Mouse (Mus musculus): ENCODE results near the gene Klhl29. TPM values are rescaled to one million over a fixed set of nuclear protein-coding genes. Genes with fewer than 3 reads are reported as not detected.

The Klhl29 gene
- total RNA-seq, 2 experiments from 2014 or later = 1.9 to 3.4 TPM

GRCm38 (mm10) chr12:5044141-5044540, 331.3 kb downstream of the Klhl29 start:
- no peak for DNase-seq (ENCODE audit: low spot score)

GRCm38 (mm10) chr12:5038008-5038407, 337.5 kb downstream of the Klhl29 start:
- no peak for DNase-seq (ENCODE audit: low spot score)

GRCm38 (mm10) chr12:5029035-5029434, 346.4 kb downstream of the Klhl29 start:
- no peak for DNase-seq (ENCODE audit: low spot score)
